Mouse (Mus musculus) neural tube, embryonic 12.5 days (tissue): Measurements from ENCODE around the gene Ftcd. TPM values are rescaled to one million over a fixed set of nuclear protein-coding genes. Genes with fewer than 3 reads are reported as not detected.
A peak's percentile ranks its signal among the peaks of the same experiment; 100 is the strongest.

Source experiments
- ATAC-seq: fragments of 200-750 bp; cut with Nextera tagmentation; 2 replicates; pipeline ENCODE4 v1.8.0; 2017; ENCODE audit warnings: low read depth, mild to moderate bottlenecking, moderate TSS enrichment, moderate library complexity; ENCODE audit not compliant: low FRiP score
- H3K27ac ChIP-seq: fragments of 300-500 bp; sonication (generic); 2 replicates; pipeline ENCODE4 v1.5.1; 2016
- H3K27me3 ChIP-seq: fragments of 300-500 bp; sonication (generic); replicated peaks from 2 replicates; pipeline ENCODE4 v1.6.1; 2016; ENCODE audit warnings: mild to moderate bottlenecking
- H3K36me3 ChIP-seq: fragments of 300-500 bp; sonication (generic); 2 replicates; pipeline ENCODE4 v1.6.1; 2016; ENCODE audit warnings: mild to moderate bottlenecking
- H3K4me1 ChIP-seq: fragments of 300-500 bp; sonication (generic); 2 replicates; pipeline ENCODE4 v1.6.1; 2016
- H3K4me2 ChIP-seq: fragments of 300-500 bp; sonication (generic); replicated peaks from 2 replicates; pipeline ENCODE4 v1.6.1; 2016; ENCODE audit warnings: mild to moderate bottlenecking
- H3K4me3 ChIP-seq: fragments of 300-500 bp; sonication (generic); 2 replicates; pipeline ENCODE4 v1.5.1; 2016
- H3K9ac ChIP-seq: fragments of 300-500 bp; sonication (generic); 2 replicates; pipeline ENCODE4 v1.6.1; 2016; ENCODE audit warnings: mild to moderate bottlenecking
- H3K9me3 ChIP-seq: fragments of 300-500 bp; sonication (generic); 2 replicates; pipeline ENCODE4 v1.6.1; 2016; ENCODE audit warnings: mild to moderate bottlenecking
- WGBS: fragments of 180-500 bp; shearing (Covaris S2); methylation state at CpG from one replicate; pipeline ENCODE4 v1.1.7; 2016; 5-methylcytosine and 5-hydroxymethylcytosine counted together
- polyA plus RNA-seq: library from polyadenylated mRNA; unstranded; fragments of >200 nt; fragmentation: Nextera tagmentation; extraction: Ambion mirVana; gene quantifications from 2 replicates; pipeline ENCODE4 v1.2.1, GENCODE M21; 2016

The Ftcd gene
- polyA plus RNA-seq, 1 experiment from 2014 or later, result not detected

DNA sequence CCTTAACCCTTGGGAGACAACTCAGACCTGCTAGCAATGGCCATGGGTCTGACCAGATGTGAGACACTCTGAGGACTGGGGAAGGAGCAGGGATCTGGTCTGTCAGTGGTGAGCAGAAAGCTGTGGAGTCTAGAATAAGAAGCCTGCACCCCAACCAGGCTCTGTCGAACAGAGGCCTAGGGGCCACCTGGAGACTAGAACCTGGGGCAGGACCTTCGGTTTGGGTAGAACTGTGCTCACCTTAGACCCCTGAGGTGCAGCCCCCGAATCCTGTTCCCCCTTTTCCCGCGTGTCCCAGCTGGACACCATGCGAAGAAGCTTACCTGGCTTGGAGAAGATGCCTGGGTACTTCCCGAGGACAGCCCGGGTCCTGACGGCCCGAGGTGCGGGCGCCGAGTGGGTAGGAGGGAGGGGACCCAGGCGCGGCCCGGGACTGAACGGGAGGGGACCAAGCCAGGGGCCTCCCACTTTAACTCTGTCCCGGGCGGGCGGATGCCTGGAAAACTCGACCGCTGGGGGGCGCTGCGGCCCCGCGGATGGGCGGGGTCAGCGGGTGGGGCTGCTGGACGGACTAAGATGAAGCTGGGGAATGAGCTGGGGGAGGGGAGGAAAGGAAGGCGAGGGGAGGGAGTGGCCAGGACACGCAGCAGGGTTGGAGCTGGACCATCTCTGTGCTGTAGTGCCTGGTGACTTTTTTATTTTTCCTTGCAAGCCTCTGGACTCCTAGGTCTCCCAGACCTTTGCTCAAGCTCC lies 47.7 kb downstream of the Ftcd start, which contains the start of gene Col6a2:
Col6a2 (minus strand) TSS at position 703 of the 753 bp plus-strand sequence.
- H3K27me3 ChIP-seq, result no peaks in the 10 kb centered on the region
- H3K4me3 ChIP-seq, result peak within 1 kb of the TSS; percentile 37
- H3K36me3 ChIP-seq, result no peaks in the 10 kb centered on the region
- H3K9me3 ChIP-seq, result no peaks in the 10 kb centered on the region
- H3K27ac ChIP-seq, result no peak within 1 kb of the TSS
- peaks cover 7% of the 10 kb centered on the region for H3K4me1 ChIP-seq
- H3K4me2 ChIP-seq, result peak within 1 kb of the TSS; percentile 68
- peak; percentile 74 for ATAC-seq
- H3K9ac ChIP-seq, result peak within 1 kb of the TSS; percentile 45
- 5% methylated on average over 31 of the region's 31 CpGs for WGBS

DNA sequence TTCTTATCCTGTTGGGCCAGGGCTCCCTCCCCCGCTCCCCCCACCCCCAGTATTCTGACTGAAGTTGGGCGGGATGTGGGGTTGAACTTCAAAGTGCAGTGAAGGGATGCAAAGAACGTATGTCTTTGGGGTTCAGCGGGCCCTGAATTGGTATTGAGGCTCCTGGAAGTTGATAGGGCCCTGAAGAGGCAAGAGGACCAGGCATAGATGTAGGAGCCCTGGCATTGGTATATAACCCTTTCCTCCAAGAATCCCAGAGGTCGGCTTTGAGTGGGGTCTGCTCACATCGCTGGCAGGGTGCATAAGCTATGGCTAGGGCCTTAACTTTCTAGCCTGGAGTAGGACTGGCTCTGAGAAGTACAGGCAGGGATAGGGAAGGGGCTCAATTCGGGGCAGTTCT lies 48.3 kb downstream of the Ftcd start:
- Histone ChIP-seq H3K36me3 (no peaks in the 10 kb centered on the region), H3K4me3 (peak overlapping the region; percentile 37; the same call in 1 of the 2 replicates), H3K27me3 (no peaks in the 10 kb centered on the region), H3K9me3 (no peaks in the 10 kb centered on the region), H3K4me2 (peak overlapping the region; percentile 68), H3K9ac (no peak overlapping the region), H3K4me1 (peaks cover 7% of the 10 kb centered on the region), H3K27ac (no peak overlapping the region)
- ATAC-seq, result peak; percentile 44; the same call in 1 of the 2 replicates
- 17% methylated on average over 7 of the region's 7 CpGs for WGBS

DNA sequence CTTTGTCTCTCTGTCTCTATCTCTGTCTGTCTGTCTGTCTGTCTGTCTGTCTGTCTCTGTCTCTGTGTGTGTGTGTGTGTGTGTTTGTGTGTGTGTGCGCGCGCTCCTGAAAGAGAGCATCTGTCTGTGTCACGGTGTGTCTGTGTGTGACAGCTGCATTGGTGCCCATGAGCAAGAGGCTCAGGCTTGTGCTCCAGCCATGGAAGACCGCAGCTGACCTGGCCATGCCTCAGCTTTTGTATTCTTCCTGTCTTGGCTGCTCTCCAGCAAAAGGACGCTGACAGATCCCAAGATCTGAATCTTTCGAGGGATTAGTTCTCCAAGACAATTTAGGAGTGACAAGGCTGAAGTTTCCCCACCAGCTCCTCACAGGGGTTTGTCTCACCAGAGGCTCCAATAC lies 49.5 kb downstream of the Ftcd start:
- WGBS, result 86% methylated on average over 7 of the region's 7 CpGs
- ATAC-seq, result no peak
- H3K4me3 ChIP-seq, result no peak overlapping the region
- no peaks in the 10 kb centered on the region for H3K27me3 ChIP-seq
- H3K9ac ChIP-seq, result no peak overlapping the region
- no peak overlapping the region for H3K4me2 ChIP-seq
- H3K4me1 ChIP-seq, result peaks cover 7% of the 10 kb centered on the region
- no peaks in the 10 kb centered on the region for H3K36me3 ChIP-seq
- no peaks in the 10 kb centered on the region for H3K9me3 ChIP-seq
- H3K27ac ChIP-seq, result no peak overlapping the region

DNA sequence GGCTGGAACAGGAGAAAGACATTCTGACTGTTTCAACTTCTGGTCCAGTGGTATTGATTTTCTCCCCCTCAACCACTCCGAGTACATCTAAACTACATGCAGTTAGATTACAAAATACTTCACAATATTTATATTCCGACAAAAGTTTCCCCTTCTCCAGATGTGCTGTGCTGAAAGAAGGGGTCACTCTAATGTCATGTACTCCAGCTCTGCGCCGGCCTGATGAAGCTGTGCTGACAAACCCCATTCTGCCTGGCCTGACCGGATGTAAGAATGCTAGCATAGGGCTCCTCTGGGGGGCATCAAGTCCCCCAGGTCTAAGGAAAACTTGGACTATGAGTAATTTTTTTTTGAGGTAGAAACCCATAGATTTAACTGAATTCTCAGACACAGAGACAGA lies 52.3 kb downstream of the Ftcd start:
- 91% methylated on average over 5 of the region's 5 CpGs for WGBS

DNA sequence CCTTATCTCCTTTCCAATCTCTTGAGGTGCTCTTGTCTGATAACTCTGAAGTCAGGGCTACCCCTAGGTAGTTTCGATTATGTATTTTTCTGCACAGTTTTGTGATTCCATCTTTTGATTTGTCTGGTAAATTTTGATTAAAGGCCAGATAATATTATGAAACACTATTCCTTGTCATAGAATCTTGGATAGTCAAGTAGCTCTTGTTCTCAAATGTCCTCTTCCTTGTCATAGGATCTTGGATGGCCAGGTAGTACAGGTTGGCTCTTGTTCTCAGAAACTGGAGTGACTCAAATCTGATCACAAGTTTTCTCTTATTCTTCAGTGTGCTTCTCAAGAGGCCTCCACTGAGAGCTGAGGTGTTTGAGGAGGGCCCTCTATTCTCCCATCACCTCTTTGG lies 55.2 kb downstream of the Ftcd start:
- no peaks in the 10 kb centered on the region for H3K9me3 ChIP-seq
- H3K4me1 ChIP-seq, result no peaks in the 10 kb centered on the region
- H3K4me3 ChIP-seq, result no peak overlapping the region
- 90% methylated on average over 1 of the region's 1 CpGs for WGBS
- no peak for ATAC-seq
- H3K9ac ChIP-seq, result no peak overlapping the region
- H3K36me3 ChIP-seq, result no peaks in the 10 kb centered on the region
- H3K4me2 ChIP-seq, result no peak overlapping the region
- no peak overlapping the region for H3K27ac ChIP-seq
- H3K27me3 ChIP-seq, result no peaks in the 10 kb centered on the region

More for the DNA sequence above, 52.3 kb downstream of the Ftcd start:
- Histone ChIP-seq H3K9me3 (no peaks in the 10 kb centered on the region), H3K36me3 (no peaks in the 10 kb centered on the region), H3K4me1 (peaks cover 7% of the 10 kb centered on the region), H3K27ac (no peak overlapping the region), H3K27me3 (no peaks in the 10 kb centered on the region), H3K9ac (no peak overlapping the region), H3K4me3 (no peak overlapping the region), H3K4me2 (no peak overlapping the region)
- no peak for ATAC-seq

DNA sequence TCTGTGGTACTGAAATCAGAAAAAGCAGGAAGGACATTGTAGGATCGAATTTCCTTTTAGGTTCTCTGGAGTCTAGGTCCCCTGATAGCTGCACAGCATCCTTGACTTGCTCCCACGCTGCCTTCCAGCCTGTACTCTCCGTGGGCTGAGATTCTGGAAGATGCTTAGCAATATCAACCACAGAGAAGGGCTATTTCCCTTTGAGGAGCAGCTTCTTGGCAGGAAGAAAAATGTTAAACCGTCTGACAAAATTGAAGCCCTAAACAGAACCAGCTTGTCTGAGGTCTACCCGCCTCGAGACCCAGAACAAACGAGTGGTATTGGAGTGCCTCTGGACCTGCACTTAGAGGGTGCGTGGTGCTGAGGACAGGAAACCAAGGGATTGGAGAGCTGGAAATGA lies 57.2 kb downstream of the Ftcd start:
- H3K4me1 ChIP-seq, result no peaks in the 10 kb centered on the region
- H3K9ac ChIP-seq, result no peak overlapping the region
- H3K27me3 ChIP-seq, result no peaks in the 10 kb centered on the region
- no peak overlapping the region for H3K4me3 ChIP-seq
- WGBS, result 83% methylated on average over 8 of the region's 8 CpGs
- no peak for ATAC-seq
- no peak overlapping the region for H3K27ac ChIP-seq
- H3K36me3 ChIP-seq, result no peaks in the 10 kb centered on the region
- no peaks in the 10 kb centered on the region for H3K9me3 ChIP-seq
- no peak overlapping the region for H3K4me2 ChIP-seq

DNA sequence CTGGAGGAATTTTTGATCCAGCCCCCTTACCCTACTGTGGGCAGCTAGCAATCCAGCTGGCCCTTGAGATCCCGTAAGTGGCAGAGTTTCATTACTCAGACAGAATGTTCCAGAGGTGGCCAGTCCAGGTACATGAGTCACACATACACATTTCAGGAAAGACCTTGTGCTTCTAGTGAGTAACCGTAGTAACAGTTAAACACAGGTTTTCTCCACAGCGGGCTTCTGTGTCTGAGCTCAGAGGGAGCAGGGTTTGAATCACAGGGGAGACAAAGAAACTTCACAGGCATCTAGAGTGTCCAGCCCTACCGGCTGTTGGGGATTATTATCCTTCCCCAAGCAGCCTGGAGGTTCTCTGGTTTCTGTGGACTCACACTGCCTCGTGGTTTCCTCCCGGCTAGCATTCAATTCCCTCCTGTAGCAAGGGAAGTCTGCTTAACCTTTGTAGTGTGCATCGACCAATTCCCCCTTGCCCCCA lies 58.7 kb downstream of the Ftcd start:
- Histone ChIP-seq H3K27ac (no peak overlapping the region), H3K36me3 (no peaks in the 10 kb centered on the region), H3K4me3 (no peak overlapping the region), H3K9ac (no peak overlapping the region), H3K4me1 (no peaks in the 10 kb centered on the region), H3K9me3 (no peaks in the 10 kb centered on the region), H3K27me3 (no peaks in the 10 kb centered on the region), H3K4me2 (no peak overlapping the region)
- 62% methylated on average over 7 of the region's 7 CpGs for WGBS
- no peak for ATAC-seq

DNA sequence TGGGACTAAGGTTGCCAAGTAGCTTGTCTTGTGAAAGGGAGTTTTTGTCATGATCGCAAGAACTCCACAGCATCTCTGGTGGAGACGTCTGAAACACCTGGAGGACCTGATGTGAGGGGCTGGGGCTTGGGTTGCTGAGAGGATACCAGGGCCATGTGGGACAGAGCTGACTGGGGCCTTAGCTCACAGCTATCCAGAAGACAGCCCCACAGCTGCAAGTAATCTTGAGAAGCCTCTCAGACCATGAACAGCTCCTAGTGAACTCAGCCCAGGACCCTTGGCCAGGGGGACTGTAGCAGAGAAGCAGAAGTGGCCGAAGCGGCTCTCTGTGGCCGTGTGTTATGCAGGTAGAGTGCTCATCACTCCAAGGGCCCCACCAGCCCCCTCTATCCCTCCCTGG lies 59.1 kb downstream of the Ftcd start:
- Histone ChIP-seq H3K27me3 (no peaks in the 10 kb centered on the region), H3K9me3 (no peaks in the 10 kb centered on the region), H3K4me3 (no peak overlapping the region), H3K9ac (no peak overlapping the region), H3K27ac (no peak overlapping the region), H3K36me3 (no peaks in the 10 kb centered on the region), H3K4me2 (no peak overlapping the region), H3K4me1 (no peaks in the 10 kb centered on the region)
- ATAC-seq, result no peak
- WGBS, result 90% methylated on average over 5 of the region's 5 CpGs

DNA sequence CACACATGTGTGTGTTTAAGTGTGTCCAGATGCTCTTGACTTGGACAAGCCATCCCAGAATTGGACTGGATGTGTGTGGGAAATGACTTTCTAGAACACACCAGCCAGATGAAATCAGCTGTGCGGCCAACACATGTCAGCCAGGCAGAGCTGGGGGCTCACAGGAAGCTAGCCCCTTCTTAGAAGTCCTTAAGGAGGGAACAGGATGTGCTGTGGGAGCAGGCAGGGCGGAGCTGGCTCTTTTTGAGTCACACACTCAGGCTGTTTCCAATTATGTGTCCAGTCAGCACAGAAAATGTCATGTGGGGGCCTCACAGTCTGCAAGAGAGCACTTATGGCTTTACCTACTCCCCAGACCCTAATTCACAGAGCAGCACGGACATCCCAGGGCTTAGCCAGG lies 60.6 kb downstream of the Ftcd start:
- Histone ChIP-seq H3K9ac (no peak overlapping the region), H3K36me3 (no peaks in the 10 kb centered on the region), H3K27ac (no peak overlapping the region), H3K9me3 (no peaks in the 10 kb centered on the region), H3K4me1 (no peaks in the 10 kb centered on the region), H3K4me2 (no peak overlapping the region), H3K27me3 (no peaks in the 10 kb centered on the region), H3K4me3 (no peak overlapping the region)
- no peak for ATAC-seq
- WGBS, result 71% methylated on average over 3 of the region's 3 CpGs

DNA sequence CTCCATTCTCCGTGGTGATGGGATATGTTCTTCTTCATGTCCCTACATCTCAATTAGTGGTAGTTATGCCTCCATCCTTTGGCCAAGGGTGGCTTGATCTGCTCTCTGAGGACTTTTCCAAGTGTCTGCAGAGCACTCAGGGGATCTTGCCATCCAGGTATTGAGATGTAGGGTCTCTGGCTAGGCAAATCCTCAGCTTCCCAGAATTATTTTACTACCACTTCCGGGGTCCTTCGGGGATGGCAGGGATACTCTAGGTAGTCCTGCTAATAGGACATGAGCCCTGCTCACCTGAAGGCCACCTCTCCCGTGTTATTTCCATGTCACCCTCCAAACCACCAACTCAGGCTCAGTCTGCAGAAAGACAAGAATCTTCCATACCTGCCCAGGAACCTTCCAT lies 61.2 kb downstream of the Ftcd start:
- 85% methylated on average over 4 of the region's 4 CpGs for WGBS
- no peak overlapping the region for H3K27ac ChIP-seq

More for the DNA sequence above, 61.2 kb downstream of the Ftcd start:
- Histone ChIP-seq H3K36me3 (no peaks in the 10 kb centered on the region), H3K4me1 (no peaks in the 10 kb centered on the region), H3K9me3 (no peaks in the 10 kb centered on the region), H3K9ac (no peak overlapping the region), H3K27me3 (no peaks in the 10 kb centered on the region), H3K4me2 (no peak overlapping the region), H3K4me3 (no peak overlapping the region)
- no peak for ATAC-seq

Other genes starting within 250 kb of the Ftcd start
- gene Dip2a, start 230.4 kb upstream of the Ftcd start, polyA plus RNA-seq, result 14.2 and 15.0 TPM in 2 replicates
- gene AC141477.1, start 135.2 kb upstream of the Ftcd start, polyA plus RNA-seq, result not detected in 2 replicates
- 11.5 and 15.6 TPM in 2 replicates for gene Pcnt, start 132.9 kb upstream of the Ftcd start, polyA plus RNA-seq
- gene 2610028H24Rik, start 126.6 kb upstream of the Ftcd start, polyA plus RNA-seq, result not detected in 2 replicates
- gene Mcm3ap, start 106.7 kb upstream of the Ftcd start, polyA plus RNA-seq, result 75.1 and 75.8 TPM in 2 replicates
- gene Ybey, start 106.5 kb upstream of the Ftcd start, polyA plus RNA-seq, result 8.4 TPM in 2 replicates
- gene Lss, start 44.1 kb upstream of the Ftcd start, polyA plus RNA-seq, result 51.9 and 58.0 TPM in 2 replicates
- gene Spatc1l, start 13.4 kb upstream of the Ftcd start, polyA plus RNA-seq, result not detected in 2 replicates
- gene Col6a2, start 48.0 kb downstream of the Ftcd start, polyA plus RNA-seq, result 30.9 and 31.0 TPM in 2 replicates
- gene Col6a1, start 150.5 kb downstream of the Ftcd start, polyA plus RNA-seq, result 26.4 and 27.9 TPM in 2 replicates